Mouse (Mus musculus) mature B cell (primary cell): Measurements from ENCODE around the gene Tlk2.

Experiments
- in situ Hi-C: fragments of 300-500 bp; cut with MboI; formaldehyde crosslinking; loops from 2 replicates; pipeline ENCODE4 v1.14.3; 2019

Gene Tlk2

DNA sequence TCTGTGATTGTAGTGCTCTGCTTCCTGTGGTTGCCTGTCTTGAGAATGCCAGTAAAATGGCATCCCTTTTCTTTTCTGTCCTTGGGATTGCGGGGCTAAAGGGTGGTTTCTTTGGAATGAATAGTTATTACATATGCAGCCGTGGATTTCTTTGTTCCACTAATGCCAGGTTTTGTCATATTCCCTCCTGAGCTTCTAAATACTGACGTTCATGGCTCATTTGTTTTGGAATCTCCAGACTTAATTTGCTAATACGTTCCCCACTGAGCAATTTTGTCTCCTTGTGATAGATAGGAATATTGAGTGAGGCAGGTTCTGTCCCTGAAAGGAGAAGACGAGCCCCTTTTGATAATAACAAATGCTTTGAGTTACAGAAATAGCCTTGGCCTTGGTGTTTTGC is 82.5 kb downstream of the Tlk2 start:
- in situ Hi-C loops: no loop called here

DNA sequence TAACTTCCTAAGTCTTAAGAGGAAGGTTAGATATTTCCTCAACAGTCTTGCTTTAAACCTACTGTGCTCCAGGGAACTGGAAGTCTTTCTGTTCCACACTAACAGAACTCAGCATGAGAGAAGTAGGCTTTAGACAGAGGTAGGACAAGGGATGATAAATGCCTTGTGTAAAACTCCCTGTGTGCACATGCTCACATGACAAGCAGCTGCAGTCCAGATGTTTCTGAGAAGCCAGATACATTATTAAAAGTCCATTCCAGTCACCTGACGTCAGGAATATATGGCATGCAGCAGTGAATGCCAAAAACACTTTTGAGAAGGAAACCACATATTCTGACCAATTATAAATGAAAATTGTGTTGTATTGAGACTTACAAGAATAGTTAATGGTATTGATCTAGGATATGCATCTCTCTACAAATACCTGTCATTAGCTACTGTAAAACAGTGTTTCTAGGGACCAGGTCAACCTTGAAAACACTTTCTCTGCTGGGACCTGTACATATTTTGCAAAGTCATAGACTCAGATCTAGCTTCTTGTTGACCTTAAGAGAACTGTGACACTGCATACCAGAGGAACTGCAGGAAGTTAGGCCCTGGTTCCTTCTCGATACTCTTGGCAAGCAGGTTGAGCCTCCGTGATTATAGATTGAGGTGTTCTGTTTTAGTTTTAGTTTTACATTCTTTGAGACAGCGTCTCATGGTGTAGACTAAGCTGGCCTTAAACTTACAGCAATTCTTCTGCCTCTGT is 83.2 kb downstream of the Tlk2 start:
- in situ Hi-C loops: no loop called here

GRCm38 (mm10) chr11:105264506-105264905 is 85.9 kb downstream of the Tlk2 start:
- in situ Hi-C loops: no loop called here

DNA sequence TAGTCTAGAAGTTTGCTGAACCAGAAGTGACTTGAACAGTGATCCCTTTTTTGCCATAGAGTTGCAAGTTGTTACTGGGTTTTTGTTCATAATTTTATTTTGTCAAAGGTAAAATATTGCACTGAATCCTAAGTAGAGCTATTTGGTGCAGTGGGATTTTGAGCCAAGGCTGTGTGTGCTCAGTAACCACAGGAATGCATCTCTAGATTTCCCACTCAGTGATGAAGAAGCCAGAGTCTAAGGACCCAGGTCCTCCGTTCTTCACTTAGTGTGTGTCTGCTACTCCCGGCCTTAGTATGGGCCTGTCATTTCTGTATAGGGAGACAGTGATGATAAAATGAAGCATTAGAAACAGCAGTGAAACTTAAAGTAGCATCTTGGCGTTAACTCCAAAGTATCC is 86.4 kb downstream of the Tlk2 start:
- in situ Hi-C loops: no loop called here

DNA sequence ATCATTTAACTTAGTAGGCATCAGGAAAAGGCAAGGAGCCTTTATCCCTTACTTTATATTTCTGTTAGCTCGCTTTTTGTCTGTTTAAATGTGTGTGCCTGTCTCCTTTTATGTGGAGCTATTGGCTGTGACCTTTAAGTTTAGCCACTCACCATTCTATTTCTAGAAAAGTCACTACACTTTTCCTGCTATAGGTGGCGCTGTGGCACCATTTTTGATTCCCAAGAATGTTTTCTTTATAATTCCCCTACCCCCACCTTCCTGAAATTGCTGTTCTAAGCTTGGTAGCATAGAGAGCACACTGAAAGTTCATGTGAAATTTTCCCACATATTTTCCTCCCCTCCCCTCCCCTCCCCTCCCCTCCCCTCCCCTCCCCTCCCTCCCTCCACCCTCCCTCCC is 91.5 kb downstream of the Tlk2 start:
- in situ Hi-C loops: no loop called here

GRCm38 (mm10) chr11:105280456-105280855 is 101.8 kb downstream of the Tlk2 start:
- in situ Hi-C loops: no loop called here

DNA sequence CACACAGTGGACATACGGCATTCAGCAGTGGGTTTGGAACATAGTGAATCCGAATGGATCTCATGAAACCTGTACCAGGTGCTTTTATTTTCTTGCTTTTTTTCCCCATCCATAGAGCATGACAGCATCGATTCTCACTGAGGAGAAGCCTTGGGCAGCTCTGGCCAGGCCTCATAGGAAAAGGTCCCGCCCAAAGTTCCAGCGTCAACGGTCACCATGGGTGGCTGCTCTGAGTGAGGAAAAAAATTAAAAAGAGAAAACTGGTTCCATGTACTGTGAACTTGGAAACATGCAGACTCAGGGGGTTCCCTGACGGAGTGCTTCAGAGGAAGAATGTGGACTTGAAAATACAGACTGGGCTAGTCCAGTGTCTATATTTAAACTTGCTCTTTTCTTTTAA is 102.7 kb downstream of the Tlk2 start:
- in situ Hi-C loops: no loop called here

GRCm38 (mm10) chr11:105281763-105282459 is 103.3 kb downstream of the Tlk2 start:
- in situ Hi-C loops: no loop called here

DNA sequence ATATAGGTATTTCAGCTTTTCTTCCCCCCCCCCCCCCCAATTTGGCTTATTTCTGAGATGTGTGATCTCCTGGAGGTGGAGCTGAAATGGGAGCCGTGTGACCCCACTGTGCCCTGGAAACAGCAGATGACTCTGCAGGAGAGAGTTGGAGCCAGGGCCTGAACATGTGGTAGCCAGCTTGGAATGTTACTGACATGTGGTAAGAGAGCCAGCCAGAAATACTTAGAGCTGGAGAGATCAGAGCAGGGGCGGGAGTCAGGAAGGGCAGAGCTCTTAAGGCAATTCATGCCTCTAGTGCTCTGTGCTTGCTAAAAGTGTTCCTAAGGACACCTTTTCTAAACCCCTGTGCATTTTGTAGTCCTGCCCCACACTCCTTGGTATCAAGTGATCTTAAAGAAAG is 103.9 kb downstream of the Tlk2 start:
- in situ Hi-C loops: no loop called here

DNA sequence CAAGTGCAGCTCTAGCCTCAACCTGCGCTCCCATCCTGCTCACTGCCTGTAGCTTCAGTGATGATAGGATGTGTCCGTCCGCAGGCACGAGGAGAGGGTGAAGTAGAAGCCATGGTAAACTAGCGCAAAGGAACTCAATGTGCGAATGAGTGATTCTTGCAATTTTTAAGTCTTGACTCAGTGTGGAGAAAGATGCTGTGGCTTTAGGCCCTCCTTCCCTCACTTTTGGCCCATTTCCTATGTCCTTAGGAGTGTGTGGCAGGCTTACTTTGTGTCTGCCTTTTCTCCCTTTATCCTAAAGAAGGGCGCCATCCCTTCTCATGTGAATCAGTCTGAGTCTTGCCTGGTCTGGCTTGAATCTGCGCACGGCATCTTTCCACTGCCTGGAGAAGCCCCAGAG is 104.4 kb downstream of the Tlk2 start:
- in situ Hi-C loops: no loop called here

- in situ Hi-C loops: no loop called here
Observed at GRCm38 (mm10) chr11:105285720-105286119, 107.1 kb downstream of the Tlk2 start.

GRCm38 (mm10) chr11:105289403-105289802 is 110.8 kb downstream of the Tlk2 start:
- in situ Hi-C loops: no loop called here

DNA sequence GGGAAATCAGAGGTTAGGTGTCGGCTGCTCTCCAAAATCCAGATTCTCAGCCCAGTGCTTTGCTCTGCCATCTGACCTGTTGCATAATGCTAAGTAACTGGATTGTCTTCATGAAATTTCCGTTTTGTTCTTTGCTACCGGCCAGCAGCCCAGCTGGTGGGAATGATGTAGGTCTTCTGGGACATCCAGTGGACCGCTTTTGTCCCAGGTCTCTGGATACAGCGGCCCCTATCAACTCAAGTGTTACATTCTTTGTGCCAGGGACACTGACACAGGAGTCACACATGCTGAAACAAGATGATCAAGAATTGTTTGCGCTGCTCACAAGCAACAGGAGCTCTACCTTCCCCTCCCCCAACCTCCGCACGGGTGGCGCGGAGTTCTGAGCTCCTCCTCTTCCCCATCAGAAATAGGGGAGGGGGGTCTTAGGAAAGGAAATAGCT is 113.1 kb downstream of the Tlk2 start:
- in situ Hi-C loops: no loop called here

- in situ Hi-C loops: no loop called here
Observed at GRCm38 (mm10) chr11:105292124-105293071, 113.8 kb downstream of the Tlk2 start, which contains the start of gene Mrc2. Gene Mrc2 (plus strand): TSS chr11:105292643.

- in situ Hi-C loops: no loop called here
Observed at GRCm38 (mm10) chr11:105293101-105293581, 114.5 kb downstream of the Tlk2 start.

GRCm38 (mm10) chr11:105293901-105294494 is 115.4 kb downstream of the Tlk2 start:
- in situ Hi-C loops: no loop called here

GRCm38 (mm10) chr11:105296084-105296483 is 117.5 kb downstream of the Tlk2 start:
- in situ Hi-C loops: no loop called here

GRCm38 (mm10) chr11:105310197-105310596 is 131.6 kb downstream of the Tlk2 start:
- in situ Hi-C loops: no loop called here

GRCm38 (mm10) chr11:105311291-105311975 is 132.8 kb downstream of the Tlk2 start:
- in situ Hi-C loops: no loop called here

DNA sequence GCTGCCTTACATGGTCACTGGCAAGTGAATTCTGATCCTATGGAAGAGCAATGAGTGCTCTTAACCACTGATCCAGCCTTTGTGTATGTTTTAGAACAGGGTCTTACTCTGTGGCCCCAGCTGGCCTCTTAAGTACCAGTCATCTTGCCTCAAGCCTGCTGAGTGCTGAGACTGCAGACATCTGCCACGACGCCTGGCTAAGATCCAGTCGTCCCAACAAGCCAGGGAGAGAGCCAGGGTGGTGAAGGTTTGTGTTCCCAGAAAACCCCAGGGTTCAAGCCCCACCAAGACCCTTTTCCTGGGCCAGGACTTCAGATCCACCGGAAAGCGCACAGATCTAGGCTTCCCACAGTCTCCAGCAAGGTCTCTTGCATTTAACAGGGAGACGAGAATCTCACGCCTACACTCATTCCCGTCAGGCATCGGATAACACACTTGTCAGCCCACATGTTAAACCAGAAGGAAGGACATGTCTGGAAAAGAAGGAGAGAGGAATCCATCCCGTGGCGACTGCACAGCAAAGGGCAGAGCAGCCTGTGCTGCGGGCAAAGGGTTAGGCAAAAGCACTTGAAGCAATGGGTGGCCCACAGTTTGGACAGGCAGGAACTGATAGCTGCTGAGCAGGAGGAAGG is 133.8 kb downstream of the Tlk2 start:
- in situ Hi-C loops: no loop called here
